Mouse (Mus musculus): ENCODE data around the gene Psmd9. TPM values are rescaled to one million over a fixed set of nuclear protein-coding genes. Genes with fewer than 3 reads are reported as not detected.

Gene Psmd9
- polyA plus RNA-seq, 1 experiment from 2014 or later = 63.5 TPM

DNA sequence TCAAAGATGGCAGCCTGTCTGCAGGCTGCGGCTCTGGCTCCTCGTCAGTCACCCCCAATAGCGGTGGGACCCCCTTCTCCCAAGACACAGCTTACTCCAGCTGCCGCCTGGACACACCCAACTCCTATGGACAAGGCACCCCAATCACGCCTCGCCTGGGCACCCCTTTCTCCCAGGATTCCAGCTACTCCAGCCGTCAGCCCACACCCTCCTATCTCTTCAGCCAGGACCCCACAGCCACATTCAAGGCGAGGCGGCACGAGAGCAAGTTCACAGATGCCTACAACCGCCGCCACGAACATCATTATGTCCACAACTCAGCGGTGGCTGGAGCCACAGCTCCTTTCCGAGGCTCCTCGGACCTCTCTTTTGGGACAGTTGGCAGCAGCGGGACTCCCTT is 21.6 kb upstream of the Psmd9 start:
- 92% methylated on average over 17 of the region's 17 CpGs for WGBS

GRCm38 (mm10) chr5:123148073-123148722 is 21.0 kb upstream of the Psmd9 start:
- H3K36me3 ChIP-seq (ENCODE audit: control insufficient read depth, insufficient read depth, low read length) = peaks cover 73% of the 10 kb centered on the region
- WGBS = 85% methylated on average over 25 of the region's 25 CpGs
- DNase-seq (ENCODE audit: low spot score) = no peak
- no peak overlapping the region for H3K4me2 ChIP-seq (ENCODE audit: low read length)
- H3K27ac ChIP-seq (ENCODE audit: low read depth, low read length) = no peak overlapping the region
- peak overlapping the region; percentile 48; the same call in 1 of the 2 replicates for H3K9ac ChIP-seq (ENCODE audit: low read length)
- no peaks in the 10 kb centered on the region for H3K9me3 ChIP-seq (replicated peaks; ENCODE audit: control insufficient read depth, low read length)
- H3K27me3 ChIP-seq (replicated peaks; ENCODE audit: control insufficient read depth, insufficient read depth, low read length) = no peaks in the 10 kb centered on the region
- peaks cover 41% of the 10 kb centered on the region for H3K4me1 ChIP-seq (ENCODE audit: control insufficient read depth, insufficient read depth, low read length)
- H3K4me3 ChIP-seq (ENCODE audit: low read depth, low read length) = no peak overlapping the region
- ATAC-seq = no peak

More for the DNA sequence above, 21.6 kb upstream of the Psmd9 start:
- Histone ChIP-seq H3K4me2 (ENCODE audit: low read length) (no peak overlapping the region), H3K9me3 (replicated peaks; ENCODE audit: control insufficient read depth, low read length) (no peaks in the 10 kb centered on the region), H3K27me3 (replicated peaks; ENCODE audit: control insufficient read depth, insufficient read depth, low read length) (no peaks in the 10 kb centered on the region), H3K36me3 (ENCODE audit: control insufficient read depth, insufficient read depth, low read length) (peaks cover 66% of the 10 kb centered on the region), H3K4me1 (ENCODE audit: control insufficient read depth, insufficient read depth, low read length) (peaks cover 41% of the 10 kb centered on the region), H3K4me3 (ENCODE audit: low read depth, low read length) (no peak overlapping the region), H3K9ac (ENCODE audit: low read length) (no peak overlapping the region), H3K27ac (ENCODE audit: low read depth, low read length) (no peak overlapping the region)
- no peak for DNase-seq (ENCODE audit: low spot score)
- no peak for ATAC-seq

DNA sequence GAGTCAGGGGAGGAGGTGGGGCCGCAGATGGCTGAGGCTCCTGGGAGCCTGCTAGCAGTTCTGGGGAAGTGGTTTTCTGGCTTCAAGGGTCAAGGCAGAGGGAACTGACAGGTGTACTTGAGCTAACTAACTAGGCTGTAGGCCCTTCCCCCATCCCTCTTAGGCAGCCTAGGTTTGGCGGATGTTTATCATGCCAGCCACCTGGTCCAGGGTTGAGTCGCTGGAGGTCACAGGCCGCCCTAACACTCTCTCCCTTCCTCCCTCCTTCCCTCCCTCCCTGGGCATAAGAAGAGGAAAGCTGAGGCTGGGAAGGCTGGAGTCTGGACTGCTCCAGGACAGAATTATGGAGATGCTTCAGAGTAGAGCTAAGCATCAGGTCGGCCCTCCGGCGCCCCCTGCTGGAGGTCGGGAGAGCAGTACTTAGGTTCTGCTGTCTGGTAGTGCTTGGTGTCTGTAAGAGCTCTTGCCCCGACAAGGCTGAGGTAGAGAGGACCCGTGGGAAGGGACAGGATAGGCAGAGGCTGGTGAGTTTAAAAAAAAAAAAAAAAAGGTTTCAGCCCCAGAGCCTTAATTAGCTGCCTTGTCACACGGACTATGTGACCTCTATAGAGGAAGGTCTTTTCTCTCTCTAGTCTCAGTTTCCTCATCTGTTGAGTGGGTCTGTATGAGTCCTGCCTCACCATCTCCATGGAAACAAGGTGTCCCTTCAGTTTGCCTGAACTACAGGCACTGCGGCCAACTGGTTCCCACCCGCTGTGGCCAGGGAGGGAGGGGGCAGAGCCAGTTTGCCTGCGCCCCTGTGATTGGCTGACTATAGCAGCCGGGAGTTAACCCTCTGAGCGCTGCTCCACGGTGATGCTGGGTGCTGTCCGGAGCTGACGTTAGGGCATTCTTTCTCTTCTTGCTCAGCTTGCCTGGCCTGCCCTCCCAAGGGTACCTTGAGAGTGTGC is 19.5 kb upstream of the Psmd9 start:
- Histone ChIP-seq H3K4me3 (ENCODE audit: low read depth, low read length) (peak overlapping the region; percentile 31), H3K9ac (ENCODE audit: low read length) (peak overlapping the region; percentile 48), H3K36me3 (ENCODE audit: control insufficient read depth, insufficient read depth, low read length) (peaks cover 85% of the 10 kb centered on the region), H3K9me3 (replicated peaks; ENCODE audit: control insufficient read depth, low read length) (no peaks in the 10 kb centered on the region), H3K27me3 (replicated peaks; ENCODE audit: control insufficient read depth, insufficient read depth, low read length) (no peaks in the 10 kb centered on the region), H3K27ac (ENCODE audit: low read depth, low read length) (no peak overlapping the region), H3K4me2 (ENCODE audit: low read length) (peak overlapping the region; percentile 60), H3K4me1 (ENCODE audit: control insufficient read depth, insufficient read depth, low read length) (peaks cover 33% of the 10 kb centered on the region)
- ATAC-seq (peak; percentile 93), DNase-seq (ENCODE audit: low spot score) (peak; percentile 90)
- 9% methylated on average over 19 of the region's 19 CpGs for WGBS

DNA sequence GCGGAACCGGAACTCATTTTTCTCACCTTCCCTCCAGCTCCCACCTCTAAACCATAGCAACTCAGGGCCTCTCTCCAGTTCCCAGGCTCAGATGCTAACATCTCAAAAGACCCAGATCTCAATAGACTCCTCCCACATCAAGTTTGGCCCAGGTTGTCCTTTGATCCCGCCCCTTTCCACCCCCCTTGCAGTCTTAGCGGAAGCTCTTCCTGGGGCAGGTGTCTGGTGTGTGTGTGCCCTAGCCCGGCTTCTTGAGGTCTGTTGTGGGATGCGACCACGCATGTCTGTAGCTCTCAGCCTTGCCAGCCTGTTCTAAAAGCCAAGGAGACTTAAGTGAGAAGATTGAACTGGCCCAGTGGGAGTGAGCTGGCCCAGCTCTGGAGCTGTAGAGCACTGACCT is 18.6 kb upstream of the Psmd9 start:
- DNase-seq (ENCODE audit: low spot score) = no peak
- Histone ChIP-seq H3K4me3 (ENCODE audit: low read depth, low read length) (peak overlapping the region; percentile 31), H3K36me3 (ENCODE audit: control insufficient read depth, insufficient read depth, low read length) (peaks cover 84% of the 10 kb centered on the region), H3K27me3 (replicated peaks; ENCODE audit: control insufficient read depth, insufficient read depth, low read length) (no peaks in the 10 kb centered on the region), H3K9me3 (replicated peaks; ENCODE audit: control insufficient read depth, low read length) (no peaks in the 10 kb centered on the region), H3K27ac (ENCODE audit: low read depth, low read length) (no peak overlapping the region), H3K9ac (ENCODE audit: low read length) (peak overlapping the region; percentile 48), H3K4me1 (ENCODE audit: control insufficient read depth, insufficient read depth, low read length) (peaks cover 24% of the 10 kb centered on the region), H3K4me2 (ENCODE audit: low read length) (peak overlapping the region; percentile 60)
- ATAC-seq = no peak
- WGBS = 62% methylated on average over 7 of the region's 7 CpGs

- 56% methylated on average over 7 of the region's 7 CpGs for WGBS
- H3K4me1 ChIP-seq (ENCODE audit: control insufficient read depth, insufficient read depth, low read length) = peaks cover 20% of the 10 kb centered on the region
- peaks cover 84% of the 10 kb centered on the region for H3K36me3 ChIP-seq (ENCODE audit: control insufficient read depth, insufficient read depth, low read length)
- ATAC-seq (no peak), DNase-seq (ENCODE audit: low spot score) (peak; percentile 45)
- H3K9ac ChIP-seq (ENCODE audit: low read length) = peak overlapping the region; percentile 40
- no peak overlapping the region for H3K27ac ChIP-seq (ENCODE audit: low read depth, low read length)
- H3K4me2 ChIP-seq (ENCODE audit: low read length) = peak overlapping the region; percentile 60
- no peaks in the 10 kb centered on the region for H3K27me3 ChIP-seq (replicated peaks; ENCODE audit: control insufficient read depth, insufficient read depth, low read length)
- no peaks in the 10 kb centered on the region for H3K9me3 ChIP-seq (replicated peaks; ENCODE audit: control insufficient read depth, low read length)
- H3K4me3 ChIP-seq (ENCODE audit: low read depth, low read length) = peak overlapping the region; percentile 31; the same call in 1 of the 2 replicates
Measured at GRCm38 (mm10) chr5:123151077-123151476, 18.1 kb upstream of the Psmd9 start.

DNA sequence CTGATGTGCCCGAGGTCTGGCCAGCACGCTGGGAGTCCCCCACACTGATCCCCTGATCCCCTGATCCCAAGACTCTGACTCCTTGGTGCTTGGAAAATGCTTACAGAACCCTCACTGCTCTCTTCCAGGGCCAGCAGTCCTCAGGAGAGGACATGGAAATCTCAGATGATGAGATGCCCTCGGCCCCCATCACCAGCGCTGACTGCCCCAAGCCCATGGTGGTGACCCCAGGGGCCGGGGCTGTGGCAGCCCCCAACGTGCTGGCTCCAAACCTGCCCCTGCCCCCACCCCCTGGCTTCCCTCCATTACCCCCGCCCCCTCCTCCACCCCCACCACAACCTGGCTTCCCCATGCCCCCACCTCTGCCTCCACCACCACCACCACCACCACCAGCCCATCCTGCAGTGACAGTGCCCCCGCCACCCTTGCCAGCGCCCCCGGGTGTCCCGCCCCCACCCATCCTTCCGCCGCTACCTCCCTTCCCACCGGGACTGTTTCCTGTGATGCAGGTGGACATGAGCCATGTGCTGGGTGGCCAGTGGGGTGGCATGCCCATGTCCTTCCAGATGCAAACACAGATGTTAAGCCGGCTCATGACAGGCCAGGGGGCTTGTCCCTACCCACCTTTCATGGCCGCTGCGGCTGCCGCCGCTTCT is 17.4 kb upstream of the Psmd9 start:
- no peak overlapping the region for H3K27ac ChIP-seq (ENCODE audit: low read depth, low read length)
- peaks cover 84% of the 10 kb centered on the region for H3K36me3 ChIP-seq (ENCODE audit: control insufficient read depth, insufficient read depth, low read length)
- H3K4me3 ChIP-seq (ENCODE audit: low read depth, low read length) = no peak overlapping the region
- DNase-seq (ENCODE audit: low spot score) (no peak), ATAC-seq (no peak)
- H3K4me2 ChIP-seq (ENCODE audit: low read length) = no peak overlapping the region
- peaks cover 20% of the 10 kb centered on the region for H3K4me1 ChIP-seq (ENCODE audit: control insufficient read depth, insufficient read depth, low read length)
- no peaks in the 10 kb centered on the region for H3K9me3 ChIP-seq (replicated peaks; ENCODE audit: control insufficient read depth, low read length)
- peak overlapping the region; percentile 17; the same call in 1 of the 2 replicates for H3K9ac ChIP-seq (ENCODE audit: low read length)
- WGBS = 94% methylated on average over 19 of the region's 19 CpGs
- no peaks in the 10 kb centered on the region for H3K27me3 ChIP-seq (replicated peaks; ENCODE audit: control insufficient read depth, insufficient read depth, low read length)

- Histone ChIP-seq H3K36me3 (ENCODE audit: control insufficient read depth, insufficient read depth, low read length) (peaks cover 84% of the 10 kb centered on the region), H3K27me3 (replicated peaks; ENCODE audit: control insufficient read depth, insufficient read depth, low read length) (no peaks in the 10 kb centered on the region), H3K9ac (ENCODE audit: low read length) (no peak overlapping the region), H3K4me3 (ENCODE audit: low read depth, low read length) (no peak overlapping the region), H3K9me3 (replicated peaks; ENCODE audit: control insufficient read depth, low read length) (no peaks in the 10 kb centered on the region), H3K4me2 (ENCODE audit: low read length) (no peak overlapping the region), H3K4me1 (ENCODE audit: control insufficient read depth, insufficient read depth, low read length) (peaks cover 20% of the 10 kb centered on the region), H3K27ac (ENCODE audit: low read depth, low read length) (no peak overlapping the region)
- DNase-seq (ENCODE audit: low spot score) (no peak), ATAC-seq (no peak)
- WGBS = 94% methylated on average over 1 of the region's 1 CpGs
Measured at GRCm38 (mm10) chr5:123152901-123153300, 16.3 kb upstream of the Psmd9 start.

GRCm38 (mm10) chr5:123155425-123155824 is 13.8 kb upstream of the Psmd9 start:
- Histone ChIP-seq H3K9ac (ENCODE audit: low read length) (no peak overlapping the region), H3K36me3 (ENCODE audit: control insufficient read depth, insufficient read depth, low read length) (peaks cover 88% of the 10 kb centered on the region), H3K27ac (ENCODE audit: low read depth, low read length) (no peak overlapping the region), H3K4me3 (ENCODE audit: low read depth, low read length) (no peak overlapping the region), H3K27me3 (replicated peaks; ENCODE audit: control insufficient read depth, insufficient read depth, low read length) (no peaks in the 10 kb centered on the region), H3K4me1 (ENCODE audit: control insufficient read depth, insufficient read depth, low read length) (peaks cover 8% of the 10 kb centered on the region), H3K4me2 (ENCODE audit: low read length) (no peak overlapping the region), H3K9me3 (replicated peaks; ENCODE audit: control insufficient read depth, low read length) (no peaks in the 10 kb centered on the region)
- peak; percentile 83 for DNase-seq (ENCODE audit: low spot score)
- ATAC-seq = peak; percentile 56
- 62% methylated on average over 7 of the region's 7 CpGs for WGBS

Measured in forebrain, embryonic 14.5 days (tissue).